In genomic region chr12:102438983-102439631, GRCm38 (mm10) we compare ENCODE assay signal across 8 mouse cellular contexts. TPM values are rescaled to one million over a fixed set of nuclear protein-coding genes. Genes with fewer than 3 reads are reported as not detected.
A peak's percentile ranks its signal among the peaks of the same experiment; 100 is the strongest.
DNase-seq lines count a peak whose midpoint lies in the region; ATAC-seq and TF ChIP-seq lines count a peak whose summit lies in the region.

No protein-coding gene starts in this region.

- no peaks in the 10 kb centered on the region for H3K27me3 ChIP-seq in embryonic facial prominence, embryonic 11.5 days (ENCODE audit: control insufficient read depth, insufficient read depth, low read length)
- H3K27me3 ChIP-seq in intestine, postnatal 0 days (replicated peaks; ENCODE audit: control insufficient read depth, insufficient read depth, low read length), result no peaks in the 10 kb centered on the region
- H3K27me3 ChIP-seq in neural tube, embryonic 14.5 days (ENCODE audit: control insufficient read depth, insufficient read depth, low read length), result no peaks in the 10 kb centered on the region

- peak; percentile 11; the same call in 1 of the 2 replicates for ATAC-seq in embryonic facial prominence, embryonic 11.5 days (replicated peaks; ENCODE audit: insufficient number of reproducible peaks, low FRiP score, low TSS enrichment, low read depth)
- ATAC-seq in intestine, postnatal 0 days, result peak; percentile 16; the same call in 1 of the 2 replicates
- ATAC-seq in neural tube, embryonic 14.5 days (ENCODE audit: low read depth), result peak; percentile 60

- H3K36me3 ChIP-seq in embryonic facial prominence, embryonic 11.5 days (replicated peaks; ENCODE audit: control insufficient read depth, insufficient read depth, low read depth, low read length), result no peaks in the 10 kb centered on the region
- H3K36me3 ChIP-seq in intestine, postnatal 0 days (ENCODE audit: control insufficient read depth, insufficient read depth), result no peaks in the 10 kb centered on the region
- H3K36me3 ChIP-seq in neural tube, embryonic 14.5 days (ENCODE audit: control insufficient read depth, insufficient read depth, low read length), result no peaks in the 10 kb centered on the region

- H3K9ac ChIP-seq in embryonic facial prominence, embryonic 11.5 days (replicated peaks; ENCODE audit: low read length), result peak overlapping the region; percentile 66
- peak overlapping the region; percentile 69 for H3K9ac ChIP-seq in intestine, postnatal 0 days (ENCODE audit: low read depth, low read length)
- peak overlapping the region; percentile 60 for H3K9ac ChIP-seq in neural tube, embryonic 14.5 days (replicated peaks; ENCODE audit: low read depth, low read length)

- H3K9me3 ChIP-seq in embryonic facial prominence, embryonic 11.5 days (replicated peaks; ENCODE audit: control insufficient read depth, low read length), result no peaks in the 10 kb centered on the region
- no peaks in the 10 kb centered on the region for H3K9me3 ChIP-seq in intestine, postnatal 0 days (ENCODE audit: control insufficient read depth)
- no peaks in the 10 kb centered on the region for H3K9me3 ChIP-seq in neural tube, embryonic 14.5 days (ENCODE audit: control insufficient read depth, low read length)

- H3K27ac ChIP-seq in embryonic facial prominence, embryonic 11.5 days (replicated peaks; ENCODE audit: low read depth, low read length), result no peak overlapping the region
- peak overlapping the region; percentile 68 for H3K27ac ChIP-seq in intestine, postnatal 0 days (ENCODE audit: low read depth, low read length)
- peak overlapping the region; percentile 1; the same call in 1 of the 2 replicates for H3K27ac ChIP-seq in neural tube, embryonic 14.5 days (ENCODE audit: low read depth, low read length)

- DNase-seq in lung, adult 2 months, result no peak
- no peak for DNase-seq in lung, postnatal 25 days (ENCODE audit: low spot score)
- DNase-seq in embryonic facial prominence, embryonic 11.5 days (ENCODE audit: low spot score), result peak; percentile 14
- no peak for DNase-seq in MN1 (ENCODE audit: low spot score)
- no peak for DNase-seq in left cerebral cortex, adult 11 months (ENCODE audit: low spot score)
- DNase-seq in kidney, adult 8-10 months, result no peak

- H3K4me1 ChIP-seq in lung, adult 2 months (ENCODE audit: control insufficient read depth, insufficient read depth, low read length), result peaks cover 15% of the 10 kb centered on the region
- H3K4me1 ChIP-seq in embryonic facial prominence, embryonic 11.5 days (ENCODE audit: control insufficient read depth, insufficient read depth, low read length), result peaks cover 3% of the 10 kb centered on the region; the same call in 1 of the 2 replicates
- H3K4me1 ChIP-seq in intestine, postnatal 0 days (replicated peaks; ENCODE audit: control insufficient read depth, insufficient read depth, low read length), result 0 out of 2 replicates have a peak, but pooled peaks cover 5% of the 10 kb centered on the region
- H3K4me1 ChIP-seq in neural tube, embryonic 14.5 days (ENCODE audit: control insufficient read depth, insufficient read depth, low read length), result peaks cover 8% of the 10 kb centered on the region; the same call in 1 of the 2 replicates

- no peak for TF ChIP-seq POLR2A in lung, adult 2 months (IDR thresholded peaks at IDR 0.05; ENCODE audit: borderline replicate concordance, extremely low read depth, low read depth, low read length)

- peak overlapping the region; percentile 73 for H3K4me3 ChIP-seq in lung, adult 2 months (replicated peaks; ENCODE audit: extremely low read depth, low read depth, low read length)
- H3K4me3 ChIP-seq in embryonic facial prominence, embryonic 11.5 days (ENCODE audit: low read depth, low read length), result peak overlapping the region; percentile 39
- peak overlapping the region; percentile 74 for H3K4me3 ChIP-seq in intestine, postnatal 0 days (ENCODE audit: low read depth, low read length)
- H3K4me3 ChIP-seq in neural tube, embryonic 14.5 days (ENCODE audit: low read depth, low read length), result peak overlapping the region; percentile 45

- peak overlapping the region; percentile 47 for H3K4me2 ChIP-seq in embryonic facial prominence, embryonic 11.5 days (ENCODE audit: low read depth, low read length)
- peak overlapping the region; percentile 73 for H3K4me2 ChIP-seq in intestine, postnatal 0 days (replicated peaks; ENCODE audit: low read depth)
- peak overlapping the region; percentile 66 for H3K4me2 ChIP-seq in neural tube, embryonic 14.5 days (ENCODE audit: low read depth, low read length)

- no peak for TF ChIP-seq CTCF in lung, adult 2 months (IDR thresholded peaks at IDR 0.05; ENCODE audit: insufficient read depth, low read length)
- no peak for TF ChIP-seq CTCF in intestine, postnatal 0 days (IDR thresholded peaks at IDR 0.05; ENCODE audit: low read depth)

- WGBS in lung, adult 2 months, result under 1% methylated on average over 20 of the region's 20 CpGs
- WGBS in embryonic facial prominence, embryonic 11.5 days, result 3% methylated on average over 20 of the region's 20 CpGs
- 2% methylated on average over 20 of the region's 20 CpGs for WGBS in intestine, postnatal 0 days
- 3% methylated on average over 20 of the region's 20 CpGs for WGBS in neural tube, embryonic 14.5 days

RNA-seq across cellular contexts. Expression of gene Lgmn, which starts 0.5 kb away (rescaled TPM):
- polyA plus RNA-seq in lung, adult 2 months (2012; rRNA removed), result 106 and 153 TPM in 2 replicates
- 61.5 and 65.5 TPM in 2 replicates for polyA plus RNA-seq in embryonic facial prominence, embryonic 11.5 days (2014; fragmentation: Nextera tagmentation; extraction: Ambion mirVana)
- polyA plus RNA-seq in intestine, postnatal 0 days (2015; fragmentation: Nextera tagmentation; extraction: Ambion mirVana), result 1,340 and 1,424 TPM in 2 replicates
- 104 and 111 TPM in 2 replicates for polyA plus RNA-seq in neural tube, embryonic 14.5 days (2014; fragmentation: Nextera tagmentation; extraction: Ambion mirVana)

RNA-seq across cellular contexts. Expression of gene Golga5, which starts 29.8 kb away (rescaled TPM):
- polyA plus RNA-seq in lung, adult 2 months (2012; rRNA removed), result 10.0 and 11.9 TPM in 2 replicates
- 35.1 and 38.3 TPM in 2 replicates for polyA plus RNA-seq in embryonic facial prominence, embryonic 11.5 days (2014; fragmentation: Nextera tagmentation; extraction: Ambion mirVana)
- polyA plus RNA-seq in intestine, postnatal 0 days (2015; fragmentation: Nextera tagmentation; extraction: Ambion mirVana), result 36.1 and 36.7 TPM in 2 replicates
- polyA plus RNA-seq in neural tube, embryonic 14.5 days (2014; fragmentation: Nextera tagmentation; extraction: Ambion mirVana), result 28.5 and 33.2 TPM in 2 replicates
